Mouse (Mus musculus) small intestine, adult 2 months (tissue): ENCODE measurements around the gene Sh3pxd2b.

Experiments used
- CTCF ChIP-seq: fragments of 200-500 bp; IDR thresholded peaks from 2 replicates; pipeline ENCODE4 v1.5.1; 2012; ENCODE audit warnings: low read depth, mild to moderate bottlenecking, control low read depth, inconsistent platforms, low read length, moderate library complexity, mixed read lengths; ENCODE audit not compliant: insufficient replicate concordance, insufficient read length; ENCODE audit errors: extremely low read depth
- POLR2A ChIP-seq: fragments of 200-500 bp; IDR thresholded peaks from 2 replicates; pipeline ENCODE4 v1.6.1; 2012; ENCODE audit warnings: low read depth, mild to moderate bottlenecking, control low read depth, inconsistent platforms, low read length, moderate library complexity

- no peak for TF ChIP-seq CTCF
- TF ChIP-seq POLR2A = no peak
Measured at GRCm38 (mm10) chr11:32445637-32446226, 98.1 kb downstream of the Sh3pxd2b start.
